Mouse (Mus musculus): ENCODE data around the gene 4933427D14Rik.
A peak's percentile ranks its signal among the peaks of the same experiment; 100 is the strongest.
"Not testable (repeated sequence)": the region's sequence is repeated elsewhere in the genome, so short reads cannot be mapped to it uniquely, and the experiment has no call there.

The 4933427D14Rik gene

DNA sequence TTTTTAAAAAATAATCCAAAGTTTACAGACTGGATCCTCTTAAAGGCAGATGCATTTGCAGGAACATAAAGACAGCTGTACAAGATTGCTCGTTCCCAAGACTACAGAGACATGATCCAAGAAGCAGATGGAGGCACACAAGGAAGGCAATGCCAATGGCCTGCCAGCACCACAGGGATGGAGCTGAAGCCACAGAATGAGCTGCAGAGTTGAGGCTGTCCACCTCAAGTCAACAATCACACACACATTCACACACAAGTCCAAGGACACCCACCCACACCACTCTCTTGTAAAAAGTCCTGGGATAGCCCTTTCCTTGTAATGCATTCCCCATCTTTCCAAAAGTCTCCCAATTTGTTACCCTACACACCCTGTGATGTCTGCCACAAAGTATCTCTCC is 3.8 kb downstream of the 4933427D14Rik start:
- DNase-seq (ENCODE audit: low spot score): no peak

DNA sequence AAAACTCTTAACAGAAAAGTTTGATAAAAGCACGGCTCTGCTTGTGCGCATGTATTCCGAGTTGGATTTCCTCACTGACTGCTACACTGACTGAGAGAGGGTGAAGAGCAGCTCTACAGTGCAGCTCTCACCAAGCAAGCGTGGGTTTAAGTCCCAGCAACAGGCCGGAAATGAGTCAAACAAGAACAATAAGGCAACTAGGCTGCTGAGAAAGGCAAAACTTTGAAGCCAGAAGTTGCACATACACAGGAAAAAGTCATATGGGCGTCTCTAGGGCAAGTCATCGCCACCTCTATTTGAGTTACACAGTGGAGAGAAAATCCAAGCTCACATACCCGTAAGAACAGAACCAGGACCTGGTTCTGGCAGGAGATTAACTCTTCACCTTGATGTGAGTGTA is 10.8 kb downstream of the 4933427D14Rik start:
- no peak for DNase-seq (ENCODE audit: low spot score)

DNA sequence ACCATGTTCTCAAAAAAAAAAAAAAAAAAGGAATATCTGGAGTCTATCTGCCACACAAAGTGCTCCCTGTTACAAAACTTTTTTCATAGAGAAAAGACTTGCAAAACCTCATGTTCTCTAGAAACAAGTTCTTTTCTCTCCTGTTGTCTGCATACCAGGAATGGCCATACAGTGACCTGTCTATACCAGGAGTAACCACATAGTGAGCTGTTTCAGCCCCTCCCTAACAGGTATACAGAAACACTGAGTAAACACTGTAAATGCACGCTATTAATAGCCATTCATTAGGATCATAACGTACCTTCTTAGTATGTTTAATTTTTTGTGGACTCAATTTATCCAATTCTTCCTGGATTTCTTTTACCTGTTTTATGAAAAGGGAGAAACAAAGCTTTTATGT is 13.0 kb downstream of the 4933427D14Rik start:
- no peak for DNase-seq (ENCODE audit: low spot score)

DNA sequence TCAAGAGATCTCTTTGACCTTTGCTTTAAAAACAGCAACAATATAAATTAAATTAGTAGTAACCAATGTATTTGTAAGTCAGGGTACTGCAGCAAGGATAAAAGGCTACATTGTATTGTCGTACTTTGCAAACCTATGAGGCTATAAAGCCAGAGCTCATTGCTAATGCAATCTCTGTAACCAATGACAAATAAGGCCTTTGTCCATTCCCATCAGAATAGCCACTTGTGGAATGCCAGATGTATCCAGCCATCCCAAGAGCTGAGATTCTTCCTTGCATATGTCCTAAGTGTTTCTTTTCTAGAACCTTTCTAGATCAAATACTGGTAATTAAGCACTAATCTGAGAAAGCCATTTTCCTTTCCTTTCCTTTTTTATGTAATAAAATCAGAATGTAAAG is 16.4 kb downstream of the 4933427D14Rik start:
- no peak for DNase-seq (ENCODE audit: low spot score)

DNA sequence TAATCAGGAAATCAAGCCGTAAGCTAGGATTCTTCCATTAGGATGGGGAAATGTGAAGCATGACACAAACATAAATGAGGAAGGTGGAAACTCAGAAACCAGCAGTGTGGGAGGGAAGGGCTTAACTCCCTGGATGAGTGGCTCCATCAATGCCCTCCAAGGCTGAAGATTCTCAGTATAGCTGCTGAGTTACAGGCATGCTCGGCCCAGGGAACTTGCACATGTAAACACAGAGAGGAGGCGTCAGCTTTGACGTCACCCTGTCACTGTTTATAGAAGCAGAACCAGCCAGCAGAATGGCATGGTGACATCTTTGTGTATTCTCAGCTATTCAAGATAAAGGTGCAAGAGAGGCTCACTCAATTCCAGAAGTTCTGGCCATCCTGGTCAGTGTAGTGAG is 23.0 kb downstream of the 4933427D14Rik start:
- DNase-seq (ENCODE audit: low spot score): no peak

DNA sequence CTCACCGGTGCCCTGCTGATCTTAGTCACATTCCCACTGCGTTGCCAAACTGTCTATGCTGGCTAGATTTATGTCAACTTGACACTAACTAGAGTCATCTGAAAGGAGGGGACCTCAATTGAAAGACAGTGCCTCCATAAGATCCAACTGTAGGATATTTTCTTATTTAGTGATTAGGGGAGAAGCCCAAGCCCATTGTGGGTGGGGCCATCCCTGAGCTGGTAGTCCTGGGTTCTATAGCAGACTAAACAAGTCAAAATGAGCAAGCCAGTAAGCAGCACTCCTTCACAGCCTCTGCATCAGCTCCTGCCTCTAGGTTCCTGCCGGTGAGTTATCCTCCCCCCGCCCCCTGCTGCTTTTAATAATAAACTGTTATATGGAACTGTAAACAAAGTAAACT is 26.1 kb downstream of the 4933427D14Rik start:
- no peak for DNase-seq (ENCODE audit: low spot score)

DNA sequence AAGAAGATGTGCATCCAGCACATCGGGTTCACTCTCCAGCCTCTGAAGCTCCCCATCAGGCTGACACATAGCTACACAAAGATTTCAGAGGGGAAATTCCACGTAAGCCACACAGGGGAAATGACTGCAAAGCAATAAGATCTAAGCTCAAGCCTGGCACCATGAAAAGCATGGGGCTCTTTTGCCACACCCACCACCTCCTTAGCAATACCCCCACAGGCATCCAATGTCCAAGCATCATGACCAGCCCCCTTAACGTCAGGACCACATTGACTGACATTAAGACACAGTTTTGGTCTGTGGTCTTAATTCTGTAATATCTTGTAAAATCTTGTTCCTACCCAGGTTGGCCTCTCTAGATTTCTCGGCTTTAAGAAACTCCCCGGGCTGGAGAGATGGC is 26.7 kb downstream of the 4933427D14Rik start:
- no peak for DNase-seq (ENCODE audit: low spot score)

DNA sequence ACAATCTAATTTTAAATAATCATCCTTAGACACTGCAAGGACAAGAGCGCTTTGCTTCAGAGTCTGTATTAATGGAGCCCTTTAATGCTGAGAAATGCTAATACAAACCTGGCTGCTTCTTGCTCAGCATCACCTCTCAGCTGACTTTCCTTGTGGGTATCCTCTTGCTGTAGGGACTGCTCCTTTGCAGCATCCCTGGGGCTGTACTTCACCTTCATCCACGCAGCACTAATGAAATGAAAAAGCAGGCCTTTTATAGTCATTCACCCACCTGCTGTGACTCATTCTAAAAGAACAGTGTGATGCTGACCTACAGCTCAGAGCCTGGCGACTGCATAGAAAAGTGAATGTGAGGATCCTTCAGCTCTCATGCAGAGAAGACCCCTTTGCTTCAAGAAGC is 30.7 kb downstream of the 4933427D14Rik start:
- DNase-seq (ENCODE audit: low spot score): no peak

DNA sequence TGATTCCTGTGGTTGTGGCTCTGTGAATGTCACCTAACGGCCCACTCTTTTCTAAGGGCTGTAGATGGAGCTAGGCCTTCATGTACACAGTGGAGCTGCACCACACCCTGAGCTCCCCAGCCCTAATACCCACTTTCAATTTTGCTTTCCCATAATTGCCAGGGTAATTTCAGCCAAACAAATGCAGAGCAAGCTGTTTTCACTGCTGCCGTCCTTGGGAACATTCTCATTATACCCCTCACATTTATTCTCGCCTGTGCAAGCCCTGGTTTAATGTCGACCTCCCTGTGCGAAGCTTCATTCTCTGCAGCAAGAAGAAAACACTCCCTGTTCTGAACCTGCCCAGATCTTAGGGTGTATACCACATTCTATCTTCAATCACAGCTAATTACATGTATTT is 31.3 kb downstream of the 4933427D14Rik start:
- DNase-seq (ENCODE audit: low spot score): no peak

DNA sequence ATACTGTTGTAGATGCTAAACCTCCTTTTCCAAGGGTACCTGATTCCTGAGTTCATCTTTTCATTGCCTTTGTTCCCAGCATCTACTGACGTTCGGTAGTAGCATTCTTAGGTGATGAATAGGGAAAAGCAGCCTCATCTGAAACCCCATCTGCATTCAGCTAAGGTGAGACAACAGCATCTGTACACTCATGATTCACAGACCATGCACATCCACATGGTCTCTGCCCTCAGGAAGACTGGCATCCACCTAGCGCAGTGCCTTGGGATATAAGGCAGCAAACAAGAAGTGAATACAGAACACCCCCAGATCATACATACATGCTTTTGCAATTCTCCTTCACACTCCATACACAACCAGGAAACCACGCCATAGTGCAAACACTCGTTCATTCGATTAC is 32.5 kb downstream of the 4933427D14Rik start:
- DNase-seq (ENCODE audit: low spot score): no peak

DNA sequence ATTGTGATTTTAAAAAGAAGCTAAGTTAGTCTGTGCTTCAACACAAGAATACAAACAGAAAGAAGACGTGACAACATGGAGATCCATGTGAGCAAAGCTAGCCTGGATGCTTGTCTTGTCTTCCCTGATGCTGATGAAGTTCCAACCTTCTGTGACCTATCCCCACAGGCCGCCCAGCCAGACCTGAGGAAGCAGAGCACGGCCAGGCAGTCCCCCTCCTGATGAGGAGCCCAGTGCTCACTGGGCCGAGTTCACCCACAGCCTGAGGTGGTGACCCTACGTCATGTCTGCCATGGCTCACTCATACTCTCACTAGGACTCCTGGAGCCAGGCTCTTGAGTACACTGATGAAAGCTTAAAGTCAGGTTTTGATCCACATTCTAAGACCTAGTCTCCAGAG is 33.8 kb downstream of the 4933427D14Rik start:
- no peak for DNase-seq (ENCODE audit: low spot score)

DNA sequence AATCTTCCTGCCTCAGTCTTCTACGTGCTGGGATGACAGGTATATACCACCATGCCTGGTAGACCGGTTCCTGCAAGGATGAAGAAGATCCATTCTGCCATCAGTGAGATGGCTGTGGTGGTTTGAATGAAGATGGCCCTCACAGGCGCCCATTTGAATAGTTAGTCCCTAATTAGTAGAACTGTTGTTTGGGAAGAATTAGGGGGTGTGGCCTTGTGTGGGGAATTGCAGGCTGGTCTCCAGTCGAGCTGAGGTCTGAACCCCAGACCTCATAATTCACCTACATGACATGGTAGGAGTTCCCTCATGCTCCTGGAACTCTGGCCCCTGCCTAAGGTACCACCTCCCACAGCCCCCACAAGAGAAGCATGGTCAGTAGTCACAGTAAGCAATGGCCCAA is 35.4 kb downstream of the 4933427D14Rik start:
- DNase-seq (ENCODE audit: low spot score): not testable (repeated sequence)

DNA sequence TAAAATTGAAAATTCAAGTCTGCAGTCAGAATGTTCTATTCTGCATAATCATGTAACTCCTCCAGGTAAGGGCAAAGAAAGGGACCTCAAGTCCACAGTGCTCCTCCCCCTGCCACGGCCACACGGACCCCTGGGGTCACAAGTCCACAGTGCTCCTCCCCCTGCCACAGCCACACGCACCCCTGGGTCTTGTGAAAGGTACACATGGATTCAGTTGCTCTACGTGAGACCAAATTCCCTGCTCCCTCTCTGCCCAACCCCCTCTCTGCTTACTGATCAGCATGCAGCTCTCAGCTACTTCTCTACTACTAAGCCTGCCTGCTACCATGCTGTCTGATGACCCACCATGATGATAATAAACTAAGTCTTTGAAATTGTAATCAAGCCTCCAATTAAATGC is 37.4 kb downstream of the 4933427D14Rik start:
- no peak for DNase-seq (ENCODE audit: low spot score)

DNA sequence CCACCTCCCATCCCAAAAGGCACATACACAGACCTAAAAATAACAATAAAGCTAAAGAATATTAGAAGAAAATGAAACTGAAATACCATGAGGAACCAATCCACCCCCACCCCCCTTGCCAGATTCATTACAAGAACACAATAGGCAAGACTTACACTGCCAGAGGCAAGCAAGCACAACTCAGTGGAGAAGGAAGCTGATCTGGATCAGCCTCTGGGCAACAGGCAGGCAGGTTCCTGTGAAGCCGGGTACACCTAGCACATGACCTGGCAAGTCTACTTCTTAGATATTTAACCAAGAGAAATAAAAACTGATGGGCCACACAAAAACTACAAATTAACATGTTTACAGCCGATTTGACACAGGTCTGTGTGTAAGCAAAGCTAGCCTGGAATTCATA is 44.1 kb downstream of the 4933427D14Rik start:
- no peak for DNase-seq (ENCODE audit: low spot score)

DNA sequence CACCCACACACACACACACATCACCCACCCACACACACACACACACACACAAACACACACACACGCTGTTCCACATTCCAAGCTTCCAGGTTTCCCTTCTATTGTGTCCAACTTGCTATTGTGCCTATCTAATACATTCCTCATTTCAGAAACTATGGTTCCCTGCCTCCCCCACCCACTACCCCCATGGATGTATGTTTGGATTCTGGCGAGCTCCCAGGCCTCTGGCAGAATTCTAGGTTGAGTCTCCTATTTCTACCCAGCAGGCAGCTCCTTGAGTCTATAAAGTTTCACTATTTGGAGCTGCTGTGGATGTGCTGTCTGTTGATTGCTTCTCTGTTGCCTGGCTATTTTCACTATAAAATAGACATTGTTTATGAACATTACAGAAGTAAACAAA is 50.6 kb downstream of the 4933427D14Rik start:
- DNase-seq (ENCODE audit: low spot score): no peak

DNA sequence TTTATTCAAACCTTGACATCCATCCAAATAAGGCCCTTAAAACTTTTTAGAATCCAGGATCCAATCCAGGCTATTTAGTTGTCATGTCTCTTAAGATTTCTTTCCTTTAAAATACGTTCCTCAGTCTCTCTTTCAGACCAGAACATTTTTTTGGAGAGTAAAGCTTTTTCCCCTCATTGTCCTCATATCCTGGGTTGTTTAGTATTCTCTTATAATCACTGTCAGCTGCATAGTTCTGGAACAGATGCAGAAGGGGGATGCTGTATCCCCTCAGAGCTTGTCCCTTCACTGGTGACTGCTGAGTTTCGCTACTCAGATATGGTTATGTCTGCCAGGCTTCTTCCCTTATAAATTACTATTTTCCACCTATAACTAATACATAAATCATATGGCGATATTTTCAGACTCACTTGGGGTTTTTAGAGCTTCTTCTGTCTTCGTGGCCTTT is 51.3 kb downstream of the 4933427D14Rik start:
- DNase-seq (ENCODE audit: low spot score): no peak

DNA sequence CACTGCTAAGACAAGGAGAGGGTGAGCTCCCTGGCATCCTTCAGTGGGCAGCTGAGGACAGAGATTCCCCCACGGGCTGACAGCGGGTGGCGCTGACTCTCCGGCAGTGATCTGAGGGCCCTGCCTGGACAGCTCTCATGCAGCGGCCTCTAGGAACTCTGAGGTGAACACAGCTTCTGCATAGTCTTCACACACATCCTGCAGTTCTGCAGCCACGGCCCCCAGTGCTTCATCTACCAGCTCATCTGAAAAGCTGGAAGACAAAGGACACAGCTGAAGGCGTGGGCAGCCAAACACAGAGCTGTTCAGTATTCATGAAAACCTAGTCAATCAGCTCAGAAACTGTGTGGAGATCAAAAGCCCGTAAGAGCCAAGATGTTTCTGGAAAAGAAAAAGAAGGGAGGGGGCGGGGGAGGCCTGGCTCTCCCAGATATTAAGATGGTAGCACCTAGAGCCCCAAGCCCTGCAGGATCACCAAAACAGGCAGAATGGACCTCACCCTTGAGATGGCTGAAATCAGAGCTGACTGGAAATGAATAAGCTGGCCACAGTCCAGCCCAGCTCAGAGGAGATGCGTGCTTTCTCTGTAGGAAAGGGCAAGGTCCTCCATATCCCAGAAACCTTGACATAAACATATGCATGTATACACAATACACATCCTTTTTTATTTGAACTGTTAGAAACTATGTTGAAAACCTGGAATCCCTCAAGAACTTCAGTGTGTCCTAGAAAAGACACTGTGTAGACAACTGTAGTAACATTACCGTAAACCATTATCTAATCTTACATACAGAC is 51.9 kb downstream of the 4933427D14Rik start:
- no peak for DNase-seq (ENCODE audit: low spot score)

DNA sequence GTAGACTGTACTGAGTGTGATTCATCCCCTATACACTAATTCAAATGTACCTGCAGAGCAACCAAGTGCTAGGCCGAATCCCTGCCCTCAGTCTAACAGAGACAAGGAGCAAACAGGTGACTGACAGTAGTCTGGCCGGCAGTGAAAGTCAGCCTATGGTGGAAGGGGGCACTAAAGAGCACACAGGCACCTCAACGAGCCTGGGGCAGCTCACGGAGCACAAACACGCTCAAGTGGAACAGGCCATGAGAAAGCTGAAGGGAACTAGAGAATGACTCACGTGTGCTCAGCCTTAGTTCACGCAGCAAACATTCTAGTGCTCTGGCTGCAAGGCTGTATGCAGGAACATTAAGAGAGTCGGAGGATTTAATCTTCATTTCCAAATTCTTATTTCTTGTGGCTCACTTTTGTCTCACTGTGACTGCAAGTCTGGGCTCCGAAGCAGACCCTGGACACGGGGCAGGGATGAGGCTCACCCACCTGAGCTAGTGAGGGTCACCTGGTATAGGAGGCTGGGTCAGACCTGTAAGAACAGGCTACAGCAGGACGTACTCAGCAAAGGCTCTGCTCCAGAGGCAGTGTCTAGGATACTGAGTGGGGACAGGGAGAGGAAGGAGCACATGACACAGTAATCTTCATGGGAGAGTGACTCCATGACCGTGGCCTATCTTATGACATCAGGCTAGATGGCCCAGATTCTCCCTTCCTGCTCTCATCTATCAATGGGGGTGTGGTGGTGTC is 54.0 kb downstream of the 4933427D14Rik start:
- no peak for DNase-seq (ENCODE audit: low spot score)

DNA sequence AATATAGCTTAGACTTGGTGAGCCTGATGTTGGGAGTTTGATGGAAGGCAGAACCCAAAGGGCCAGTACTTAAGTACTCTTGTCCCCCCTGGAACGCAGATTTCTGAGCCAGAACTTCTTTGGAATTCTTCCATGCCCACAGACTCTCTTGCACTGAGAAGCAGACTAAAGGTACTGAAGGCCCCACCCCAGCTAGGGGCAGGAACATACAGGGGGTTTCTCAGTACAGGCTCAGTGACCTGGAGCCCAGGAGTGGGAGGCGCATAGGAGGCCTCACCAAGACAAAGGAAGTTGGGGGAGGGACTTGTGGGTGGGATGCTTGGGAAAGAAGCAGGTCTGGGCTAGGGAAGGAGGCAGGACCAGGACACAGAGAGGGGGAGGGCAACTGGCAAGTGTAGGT is 56.1 kb downstream of the 4933427D14Rik start:
- DNase-seq (ENCODE audit: low spot score): no peak

DNA sequence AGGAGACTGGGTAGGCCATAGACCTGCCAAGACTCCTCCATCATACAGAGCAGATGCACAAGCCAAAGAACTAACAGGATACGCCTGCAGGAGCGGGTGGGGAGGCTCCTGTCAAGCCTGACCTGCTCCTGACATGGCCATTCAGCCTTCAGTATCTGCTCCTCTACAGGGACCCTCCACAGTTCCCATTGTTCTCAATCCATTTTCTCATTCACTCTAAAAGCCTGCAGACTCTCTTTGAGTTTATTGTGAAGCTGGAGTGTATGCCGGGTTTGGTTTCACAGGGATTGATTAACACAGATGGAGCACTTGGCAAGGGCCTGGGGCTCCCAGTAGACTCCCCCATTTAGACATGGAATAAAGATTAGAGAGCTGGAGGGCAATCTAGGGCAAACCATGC is 59.3 kb downstream of the 4933427D14Rik start:
- no peak for DNase-seq (ENCODE audit: low spot score)

DNA sequence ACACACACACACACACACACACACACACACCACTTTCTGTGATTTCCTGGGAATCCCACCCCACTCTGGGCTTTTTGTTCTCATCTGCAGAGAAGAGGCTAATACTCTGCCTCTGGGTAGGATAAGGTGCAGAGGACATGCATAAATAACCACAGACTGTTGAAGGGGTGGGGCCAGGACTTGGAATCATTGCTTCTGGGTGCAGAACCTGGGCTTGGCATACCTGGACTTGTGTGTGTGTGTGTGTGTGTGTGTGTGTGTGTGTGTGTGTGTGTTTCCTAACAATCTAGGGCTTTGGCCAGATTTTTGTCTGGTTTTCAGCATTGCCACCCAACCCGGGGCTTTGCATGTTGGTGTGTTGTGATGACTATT is 61.4 kb downstream of the 4933427D14Rik start:
- DNase-seq (ENCODE audit: low spot score): no peak

DNA sequence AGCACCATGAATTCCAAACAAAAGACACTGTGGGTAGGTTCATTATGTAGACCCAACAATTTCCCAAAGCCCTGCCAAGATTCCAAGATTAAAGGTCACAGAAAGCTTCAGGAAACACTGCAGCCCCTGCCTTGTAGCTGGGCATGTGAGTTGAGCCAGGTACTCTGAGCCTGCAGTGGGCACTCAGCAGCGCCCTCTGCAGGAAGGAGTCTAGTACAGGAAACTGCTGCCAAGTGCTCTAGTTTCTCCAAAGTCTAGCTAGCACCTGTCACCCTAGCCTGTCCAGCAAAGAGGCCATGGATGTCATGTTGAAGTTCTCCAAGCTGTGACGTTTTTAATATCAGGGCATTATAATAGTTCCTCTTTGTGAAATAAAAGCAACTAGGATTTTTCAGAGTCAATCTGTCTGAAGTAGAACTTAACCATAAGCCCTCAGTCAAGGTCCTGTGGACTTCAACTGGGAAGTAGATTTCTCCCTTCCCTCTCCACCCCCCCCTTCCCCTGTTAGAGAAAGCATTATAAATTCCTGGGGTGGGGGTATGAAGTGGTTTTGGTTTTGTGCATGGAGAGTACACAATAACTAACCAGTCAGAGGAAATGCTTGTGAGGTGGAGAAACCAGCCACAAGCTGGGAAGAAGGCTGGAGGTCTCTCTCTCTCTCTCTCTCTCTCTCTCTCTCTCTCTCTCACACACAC is 61.9 kb downstream of the 4933427D14Rik start:
- DNase-seq (ENCODE audit: low spot score): no peak

DNA sequence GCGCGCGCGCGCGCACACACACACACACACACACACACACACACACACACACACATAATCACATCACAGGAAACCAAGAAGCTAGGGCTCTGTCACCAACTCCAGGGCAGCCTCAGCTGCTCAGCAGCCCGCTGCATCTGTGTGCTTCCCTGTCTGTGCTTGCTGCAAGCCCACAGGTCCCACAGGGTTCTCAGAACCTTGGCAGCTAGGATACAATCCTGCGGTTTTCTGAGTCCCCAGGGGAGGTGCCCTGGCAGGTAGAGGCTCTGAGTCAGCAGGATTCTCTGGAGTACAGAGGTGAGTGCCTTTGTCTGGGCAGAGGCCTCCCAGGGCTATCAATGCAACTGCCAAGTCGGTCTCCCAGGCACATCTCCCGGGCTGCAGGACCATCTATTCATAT is 64.4 kb downstream of the 4933427D14Rik start:
- peak; percentile 33 for DNase-seq (ENCODE audit: low spot score)

All from ovary, adult 18-20 months (tissue).